Mouse (Mus musculus) MEL-GATA-1-ER (cell line): ENCODE measurements around the gene Scarb1.

Source experiments
- DNase-seq: peaks from one replicate; pipeline ENCODE4 v3.0.0-alpha.2; 2012; ENCODE audit warnings: low read depth; ENCODE audit errors: extremely low read depth

Scarb1 gene

DNA sequence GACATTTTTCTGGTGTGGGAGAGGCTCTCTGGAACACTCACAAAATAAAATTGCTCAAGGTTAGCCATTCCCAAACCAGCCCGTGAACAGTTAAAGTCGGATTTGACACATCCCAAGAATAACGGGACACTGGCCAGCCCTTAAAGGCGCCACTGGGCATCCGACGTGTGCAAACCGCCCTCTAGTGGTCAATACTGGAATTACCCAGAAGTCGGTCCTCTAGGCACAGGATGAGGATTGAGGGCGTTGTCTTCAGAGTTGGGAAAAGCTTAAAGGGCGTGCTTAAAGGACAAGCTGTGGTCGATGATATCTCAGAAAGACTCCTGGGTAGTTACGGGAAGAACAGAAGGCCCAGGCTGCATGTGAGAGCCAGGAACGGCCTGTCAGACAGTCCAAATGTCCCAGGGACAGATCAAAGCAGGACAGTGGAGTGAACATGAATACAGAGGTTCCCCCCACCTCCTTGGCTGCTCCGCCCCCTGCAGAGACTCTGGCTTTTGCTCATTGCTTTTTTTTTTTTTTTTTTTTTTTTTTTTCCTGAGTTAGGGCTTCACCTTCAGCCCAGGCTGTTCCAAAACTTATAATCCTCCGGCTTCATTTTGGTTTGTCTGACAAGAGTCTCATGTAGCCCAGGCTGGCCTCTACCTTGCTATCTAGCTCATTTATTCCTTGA, 69.2 kb downstream of the Scarb1 start:
- peak; percentile 77 for DNase-seq

DNA sequence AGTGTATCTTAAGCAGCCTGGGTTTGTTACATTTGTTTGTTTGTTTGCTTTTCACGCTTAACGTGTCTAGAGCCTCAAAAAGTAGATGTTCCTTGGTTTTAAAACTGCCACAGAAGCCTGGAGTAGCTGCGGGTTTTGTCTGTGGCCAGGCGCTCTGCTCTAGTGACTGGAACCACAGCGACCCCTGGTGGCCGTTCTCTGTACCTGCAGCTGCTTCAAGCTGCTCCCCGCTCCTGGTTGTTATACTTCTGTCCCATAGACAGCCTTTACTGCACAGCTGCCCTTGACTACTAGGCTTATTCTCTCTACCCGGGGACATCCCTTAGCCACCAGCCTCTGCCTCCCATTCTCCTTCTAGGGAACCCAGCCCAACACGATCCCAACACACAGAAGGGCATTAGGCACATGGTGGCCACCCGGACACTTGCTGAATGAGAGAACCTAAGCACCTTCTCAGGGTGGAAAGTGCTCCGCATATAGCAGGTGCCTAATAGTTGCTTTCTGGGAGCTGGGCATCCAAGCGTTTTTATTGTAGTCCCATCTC, 70.2 kb downstream of the Scarb1 start:
- peak; percentile 59 for DNase-seq

DNA sequence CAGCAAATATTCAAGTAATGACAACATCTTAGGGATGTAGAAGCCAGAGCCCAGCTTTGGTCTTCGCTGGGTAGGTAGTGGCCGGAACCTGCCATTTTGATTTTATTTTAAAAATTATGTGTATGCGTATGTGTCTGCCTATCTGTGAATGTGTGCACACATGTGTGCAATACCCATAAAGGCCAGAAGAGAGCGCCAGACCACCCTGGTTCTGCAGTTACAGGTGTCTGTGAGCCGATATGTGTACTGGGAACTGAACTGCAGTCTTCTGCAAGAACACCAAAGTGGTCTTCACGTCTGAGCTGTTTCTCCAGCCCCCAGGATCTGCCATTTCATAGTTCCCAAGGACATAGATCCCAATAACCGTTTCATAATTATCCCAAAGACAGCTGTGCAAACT, 71.1 kb downstream of the Scarb1 start:
- no peak for DNase-seq

DNA sequence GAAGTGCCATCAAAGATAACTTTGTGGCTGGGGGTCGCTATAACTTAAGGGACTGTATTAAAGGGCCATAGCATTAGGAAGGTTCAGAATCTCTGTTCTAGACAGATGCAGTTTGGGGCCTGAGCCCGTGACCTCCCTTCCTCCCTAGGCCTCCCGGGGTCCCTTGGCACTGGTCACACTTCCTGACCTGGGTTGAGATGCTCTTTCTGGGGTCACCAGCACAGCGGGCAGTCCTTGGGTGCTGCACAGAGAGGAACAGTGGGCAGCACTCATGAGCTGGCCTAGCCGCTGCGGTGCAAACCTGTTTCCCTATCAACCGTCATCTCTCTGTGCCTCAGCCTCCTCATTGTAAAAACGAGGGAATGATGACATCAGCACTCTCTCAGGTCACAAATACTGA, 71.5 kb downstream of the Scarb1 start:
- DNase-seq = no peak

DNA sequence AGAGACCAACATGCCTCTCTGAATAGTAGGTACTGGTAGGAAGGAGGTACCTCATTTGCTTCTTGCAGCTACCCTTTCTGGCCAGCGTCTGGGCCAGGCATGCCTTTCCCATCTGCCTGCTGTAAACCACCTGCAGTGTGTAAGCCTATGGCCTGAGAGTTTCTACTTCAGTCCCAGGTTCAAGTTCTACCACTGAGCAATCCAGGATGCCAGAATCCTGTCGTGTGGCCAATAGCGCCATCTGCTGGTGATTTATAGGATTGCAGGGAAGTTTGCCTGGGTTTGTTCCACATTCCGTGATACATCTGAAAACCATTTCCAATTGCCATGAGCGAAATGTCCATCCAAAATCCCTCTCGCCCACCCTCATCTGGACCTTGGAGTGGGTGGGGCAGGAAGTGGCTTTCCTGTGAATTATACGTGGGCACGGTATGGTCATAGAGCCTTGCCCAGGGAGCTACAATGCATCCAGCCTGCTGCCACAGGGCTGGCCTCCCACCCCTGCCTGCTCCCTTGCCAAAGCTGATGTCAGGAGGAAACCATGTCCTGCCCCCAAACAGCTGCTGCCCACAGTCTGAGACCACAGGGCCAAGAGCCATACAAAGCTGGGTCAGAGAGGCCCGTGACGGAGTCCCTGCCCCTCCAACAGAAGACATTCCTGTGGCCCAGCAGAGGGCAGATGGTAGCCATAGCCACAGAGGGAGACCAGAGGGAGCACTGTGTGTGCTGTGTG, 72.7 kb downstream of the Scarb1 start:
- DNase-seq = peak; percentile 55

DNA sequence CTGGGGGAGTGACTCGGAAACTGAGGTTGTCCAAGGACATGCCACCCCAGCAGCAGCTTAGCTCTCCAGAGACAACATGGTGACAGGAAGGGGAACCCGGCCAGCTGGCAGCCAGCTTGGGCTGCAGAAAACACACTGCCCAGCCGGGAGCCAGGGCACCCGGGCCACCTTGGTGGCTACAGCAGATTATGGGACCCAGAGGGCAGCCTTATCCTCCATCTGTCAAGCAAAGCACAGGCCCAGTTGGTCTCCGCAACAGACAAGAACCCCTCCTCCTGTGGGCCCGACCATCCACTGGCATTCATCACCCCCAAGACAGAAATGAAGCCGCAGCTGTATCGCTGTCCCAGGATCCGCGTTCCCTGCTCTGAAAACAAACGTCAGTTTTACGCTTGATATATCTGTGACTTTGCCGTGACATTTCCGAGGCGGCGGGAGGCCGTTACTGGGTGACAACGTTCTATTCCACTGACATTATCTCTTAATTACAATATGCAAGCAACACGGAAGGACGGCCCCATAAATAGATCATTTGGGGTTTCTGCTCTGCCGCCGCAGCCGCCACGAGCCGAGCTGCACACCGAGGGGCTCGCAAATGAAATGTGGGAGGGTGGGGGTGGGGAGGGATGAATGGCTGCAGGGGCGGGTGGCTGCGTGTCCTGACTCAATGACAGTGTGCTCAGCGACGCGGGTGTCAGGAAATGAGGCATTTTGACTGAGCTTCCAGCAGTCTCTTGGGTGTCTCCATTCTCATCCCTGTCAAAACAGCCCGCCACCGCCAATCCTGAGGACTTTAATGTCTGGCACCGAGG, 73.5 kb downstream of the Scarb1 start:
- peak; percentile 54 for DNase-seq

DNA sequence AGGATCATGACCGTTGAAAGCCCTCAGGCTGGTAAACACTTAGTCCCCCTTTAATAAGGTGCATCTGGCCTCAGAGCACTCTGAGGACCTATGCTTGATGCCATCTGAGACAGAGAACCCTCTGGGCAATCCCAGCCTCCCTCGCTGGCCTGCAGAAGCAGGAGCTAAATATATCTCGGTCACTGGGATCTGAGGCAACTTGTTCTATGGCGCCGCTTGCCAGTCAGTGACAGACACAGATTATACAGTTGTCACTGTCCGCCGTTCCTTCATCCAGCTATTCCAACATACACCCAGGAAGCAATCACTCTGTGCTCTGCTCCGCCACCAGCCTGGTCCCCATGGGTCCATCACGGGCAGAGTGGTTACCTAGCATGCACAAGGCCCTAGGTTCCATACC, 74.8 kb downstream of the Scarb1 start:
- no peak for DNase-seq

DNA sequence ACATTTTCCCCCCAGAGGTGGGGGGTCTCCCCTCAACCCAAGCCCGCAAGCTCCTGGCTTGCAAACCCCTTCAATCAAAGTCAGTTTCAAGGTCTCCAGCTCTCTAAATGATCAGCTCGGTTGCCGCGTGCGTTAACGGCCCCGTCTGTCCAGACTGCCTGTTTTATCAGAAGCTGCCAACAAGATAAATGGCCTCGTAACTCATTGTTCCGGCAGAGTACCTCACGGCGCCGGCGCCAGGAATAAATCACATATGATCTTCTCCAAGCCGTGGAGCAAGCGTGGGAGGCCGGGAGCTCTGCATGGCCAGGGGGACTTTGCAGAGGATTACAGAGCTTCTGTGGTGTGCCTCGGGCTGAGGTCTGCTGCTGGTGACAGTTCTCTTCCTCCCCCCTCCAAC, 76.2 kb downstream of the Scarb1 start:
- no peak for DNase-seq

DNA sequence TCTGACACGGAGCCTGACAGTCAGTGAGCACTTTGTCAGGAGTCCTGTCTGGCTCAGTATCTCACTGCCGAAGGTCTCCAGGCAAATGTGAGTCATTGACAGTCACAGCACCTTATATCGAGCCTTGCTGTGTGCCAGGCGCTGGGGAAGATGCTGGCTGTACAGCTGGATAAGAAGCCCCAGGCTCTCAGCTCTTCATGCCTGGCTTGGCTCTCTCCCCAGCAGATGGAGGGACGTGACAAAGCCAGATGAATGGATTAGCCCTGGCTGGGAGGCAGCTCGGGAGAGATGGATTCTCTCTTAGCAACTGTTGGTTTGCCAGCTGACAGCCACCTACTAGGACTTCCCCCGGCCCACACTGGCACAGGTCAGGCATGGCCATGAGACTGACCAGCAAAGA, 78.3 kb downstream of the Scarb1 start:
- DNase-seq = no peak

DNA sequence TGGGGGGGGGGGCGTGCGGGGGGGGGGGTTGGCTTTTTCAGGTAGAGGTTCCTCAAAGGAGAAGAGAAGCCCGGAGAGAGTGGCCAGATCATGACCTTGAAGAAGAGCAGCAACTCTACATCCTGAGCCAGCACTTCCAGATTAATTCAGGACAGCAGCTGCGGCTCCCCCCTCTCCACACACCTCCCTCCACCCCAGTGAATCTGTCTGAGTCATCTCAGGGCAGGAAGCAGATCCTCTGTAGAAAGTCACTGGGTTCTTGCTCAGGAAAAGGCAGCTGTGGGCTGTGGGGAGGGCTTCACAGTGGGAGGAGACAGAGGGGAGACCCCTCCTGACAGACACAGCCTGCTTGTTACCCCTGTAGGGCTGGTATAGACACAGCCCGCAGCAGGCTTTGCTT, 87.0 kb downstream of the Scarb1 start:
- DNase-seq = no peak

DNA sequence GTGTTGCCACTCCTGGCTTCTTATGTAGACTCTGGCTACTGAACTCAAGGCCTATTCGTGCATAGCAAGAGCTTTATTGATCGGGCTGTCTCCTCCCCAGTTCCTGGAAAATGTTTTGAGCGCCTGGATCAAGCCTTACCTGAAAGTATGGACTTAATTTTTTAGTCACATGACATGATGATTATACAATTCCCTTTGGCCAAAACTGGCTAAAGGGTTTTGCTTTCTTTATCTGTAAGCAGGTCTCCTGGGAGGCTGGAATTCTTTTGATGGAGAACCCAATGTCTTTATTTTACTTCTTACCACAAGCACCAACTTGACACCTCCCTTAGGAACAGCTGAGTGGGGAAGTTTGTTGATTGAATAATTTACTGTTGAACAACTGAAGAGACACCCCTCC, 87.4 kb downstream of the Scarb1 start:
- DNase-seq = no peak

DNA sequence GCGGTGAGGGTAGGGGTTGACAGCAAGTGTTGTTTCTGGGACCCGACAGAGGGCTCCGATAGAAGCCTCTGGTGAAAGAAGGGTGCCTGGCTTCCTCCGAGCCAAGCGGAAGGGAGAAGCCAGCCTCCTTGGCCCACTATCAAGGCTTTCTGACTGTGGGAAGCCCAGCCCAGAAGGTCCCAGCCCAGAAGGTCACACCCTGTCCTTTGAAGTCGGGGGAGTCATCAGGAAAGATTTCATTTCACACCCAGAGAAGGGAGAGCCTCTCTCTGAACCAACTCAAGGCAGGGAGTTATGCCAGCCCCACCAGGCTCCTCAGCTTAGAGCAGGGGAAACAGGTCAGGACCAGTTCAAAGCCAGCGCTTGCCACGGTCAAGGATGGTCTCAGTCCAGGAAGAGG, 88.2 kb downstream of the Scarb1 start:
- no peak for DNase-seq

DNA sequence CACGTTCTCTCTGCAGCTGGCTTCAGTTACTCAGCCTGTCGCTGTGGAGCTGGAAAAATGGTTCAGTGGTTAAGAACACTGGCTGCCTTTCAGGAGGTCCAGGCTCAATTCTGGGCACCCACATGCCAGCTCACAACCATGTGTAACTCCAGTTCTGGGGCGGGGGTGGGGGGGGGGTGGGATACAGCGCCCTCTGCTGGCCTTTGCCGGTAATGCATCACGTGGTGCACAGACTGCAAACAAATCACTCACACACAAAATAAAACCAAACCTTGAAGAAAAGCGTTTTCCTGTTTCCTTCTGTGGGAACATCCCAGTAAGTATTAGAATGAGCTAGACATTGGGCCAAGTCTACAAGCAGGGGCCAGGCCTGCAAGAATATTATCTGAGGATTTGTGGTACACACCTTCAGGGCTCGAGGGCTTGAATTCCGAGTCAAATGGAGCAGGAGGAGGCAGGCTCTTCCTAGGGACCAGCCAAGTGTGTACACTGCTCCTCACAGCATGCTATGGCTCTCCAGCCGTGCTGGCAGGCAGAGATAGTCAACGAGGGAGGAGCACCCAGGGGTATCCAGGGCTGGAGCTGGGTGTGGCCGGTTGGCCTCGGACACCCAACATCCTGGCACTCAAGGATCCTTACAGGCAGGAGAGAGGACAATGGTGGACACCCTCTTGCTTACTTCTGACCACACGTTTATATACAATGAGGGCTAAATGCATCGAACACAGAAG, 88.8 kb downstream of the Scarb1 start:
- DNase-seq = no peak

DNA sequence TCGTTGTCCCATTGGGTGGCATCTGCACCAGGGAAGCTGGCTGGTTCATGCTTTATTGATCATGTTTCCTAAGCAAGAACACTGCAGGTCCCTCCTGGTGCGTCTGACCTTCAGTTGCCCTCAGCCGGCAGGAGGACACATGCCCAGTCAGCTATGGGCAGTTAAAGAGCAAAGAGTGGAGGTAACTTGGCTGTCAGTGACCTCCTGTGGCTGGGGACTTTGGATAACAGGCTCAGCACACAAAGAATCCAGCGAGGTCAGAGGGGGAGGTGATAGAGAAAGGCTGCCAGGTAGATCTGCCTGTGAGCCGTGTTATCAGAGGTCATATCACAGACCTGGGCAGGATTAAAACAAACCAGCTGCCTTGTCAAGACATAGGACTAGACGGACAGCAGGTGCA, 91.7 kb downstream of the Scarb1 start:
- DNase-seq = no peak

DNA sequence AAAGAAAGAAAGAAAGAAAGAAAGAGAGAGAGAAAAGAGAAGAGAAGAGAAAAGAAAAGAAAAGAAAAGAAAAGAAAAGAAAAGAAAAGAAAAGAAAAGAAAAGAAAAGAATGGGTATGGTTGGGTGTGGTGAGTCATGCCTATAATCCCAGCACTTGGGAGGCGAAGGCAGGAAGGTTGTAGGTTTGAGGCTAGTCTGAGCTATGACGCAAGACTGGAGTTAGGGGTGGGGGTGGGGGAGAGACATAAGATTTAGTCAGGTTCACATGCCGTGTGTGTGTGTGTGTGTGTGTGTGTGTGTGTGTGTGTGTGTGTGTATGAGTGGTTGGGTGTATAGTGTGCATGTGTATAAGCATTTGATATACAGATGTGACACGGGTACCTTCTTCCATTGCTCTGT, 94.2 kb downstream of the Scarb1 start:
- no peak for DNase-seq

DNA sequence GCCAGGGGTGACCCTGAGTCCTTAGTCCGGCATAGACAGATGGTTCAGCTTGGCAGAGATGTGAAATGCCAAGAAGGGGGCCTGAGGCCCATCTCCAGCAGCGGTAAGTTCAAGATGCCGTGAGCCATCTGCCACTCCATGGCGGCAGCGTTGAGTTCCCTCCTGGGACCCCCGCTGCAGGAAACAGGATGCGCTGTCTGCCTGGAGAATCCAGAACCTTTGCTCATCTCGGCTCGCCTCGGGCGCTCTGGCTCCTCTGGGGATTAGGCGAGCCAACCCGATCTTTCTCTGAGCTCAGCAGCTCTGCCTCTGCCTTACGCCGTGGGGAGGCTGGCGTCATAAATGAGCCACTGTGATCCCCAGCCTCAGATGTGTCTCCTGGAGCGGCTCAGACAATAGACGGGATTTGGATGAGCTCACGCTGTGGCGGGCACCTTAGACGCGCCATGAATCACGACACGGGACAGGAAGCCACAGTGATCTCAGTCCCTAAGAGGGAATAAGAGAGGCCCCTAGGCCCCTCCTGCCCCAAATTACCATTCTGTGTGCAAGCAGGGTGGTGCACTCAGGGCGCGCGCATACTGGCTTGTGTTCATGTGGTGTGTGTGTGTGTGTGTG, 95.3 kb downstream of the Scarb1 start:
- DNase-seq = no peak

DNA sequence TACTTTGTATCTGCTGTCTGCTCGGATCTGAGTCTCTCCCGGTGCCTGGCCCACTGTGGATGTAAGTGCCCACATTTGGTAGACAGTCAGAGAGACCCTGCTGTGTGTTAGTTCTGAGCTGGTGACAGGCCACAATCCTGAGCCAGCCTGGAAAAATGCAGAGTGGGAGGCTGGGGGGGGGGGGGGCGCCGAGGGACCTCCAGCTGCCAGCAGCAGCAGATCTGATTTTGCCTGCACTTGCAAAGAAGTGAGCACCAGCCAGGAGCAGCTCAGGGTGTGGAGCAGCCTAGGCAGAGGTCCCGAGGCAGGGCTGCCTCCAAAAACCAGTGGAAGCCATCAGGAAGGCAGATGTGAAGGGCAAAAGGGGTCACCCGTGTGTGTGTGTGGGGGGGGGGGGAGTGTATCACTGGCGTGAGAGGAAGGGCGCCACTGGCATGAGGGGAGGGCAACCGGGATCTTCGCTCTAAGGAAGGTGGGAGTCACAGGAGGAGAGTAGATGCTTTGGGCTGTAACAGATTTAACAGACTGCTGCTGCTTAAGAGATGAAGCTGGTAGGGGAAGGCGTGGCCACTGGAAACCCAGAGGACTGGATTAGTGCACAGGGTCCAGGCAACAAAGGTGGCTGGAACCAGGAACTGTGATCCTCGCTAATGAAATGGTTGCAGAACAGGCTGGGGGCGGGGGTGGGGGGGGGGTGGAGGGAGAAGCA, 95.9 kb downstream of the Scarb1 start:
- no peak for DNase-seq

DNA sequence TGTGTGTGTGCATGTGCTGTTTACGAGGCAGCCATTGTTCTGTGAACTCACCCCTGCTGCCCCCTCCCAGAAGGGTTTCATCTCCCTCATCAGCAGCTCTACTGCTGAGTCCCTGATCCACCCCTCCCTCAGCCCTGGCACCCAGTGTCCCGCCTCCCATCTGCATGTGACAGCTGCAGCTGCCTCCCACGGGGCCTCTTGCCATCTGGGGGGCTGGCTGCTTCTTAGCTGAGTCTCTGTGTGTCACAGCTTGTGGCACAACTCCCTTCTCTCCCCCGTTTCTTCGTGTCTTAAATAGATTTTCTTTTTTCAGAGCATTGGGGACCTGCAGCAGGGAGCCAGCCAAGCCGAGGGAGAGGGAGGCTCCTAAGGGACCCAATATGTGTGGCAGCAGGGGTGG, 97.0 kb downstream of the Scarb1 start:
- no peak for DNase-seq

DNA sequence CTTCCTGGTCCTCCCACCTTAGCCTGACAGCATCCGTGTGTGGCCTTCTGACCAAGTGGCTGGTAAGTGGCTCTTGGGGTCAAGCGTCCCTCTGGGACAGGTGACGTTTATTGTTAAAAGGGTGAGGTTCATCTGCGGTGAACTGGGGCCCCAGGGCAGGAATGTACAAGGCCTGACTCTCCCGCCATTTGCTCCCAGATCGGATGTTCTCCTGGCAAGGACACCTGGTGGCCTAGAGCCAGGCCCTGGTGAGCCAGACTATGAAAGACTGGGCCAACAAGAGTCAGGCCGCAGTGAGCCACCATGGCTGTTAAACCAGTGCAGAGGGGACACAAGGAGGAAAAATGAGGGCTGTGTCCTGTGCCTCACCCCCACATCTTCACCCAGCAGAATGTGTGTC, 98.8 kb downstream of the Scarb1 start:
- no peak for DNase-seq

DNA sequence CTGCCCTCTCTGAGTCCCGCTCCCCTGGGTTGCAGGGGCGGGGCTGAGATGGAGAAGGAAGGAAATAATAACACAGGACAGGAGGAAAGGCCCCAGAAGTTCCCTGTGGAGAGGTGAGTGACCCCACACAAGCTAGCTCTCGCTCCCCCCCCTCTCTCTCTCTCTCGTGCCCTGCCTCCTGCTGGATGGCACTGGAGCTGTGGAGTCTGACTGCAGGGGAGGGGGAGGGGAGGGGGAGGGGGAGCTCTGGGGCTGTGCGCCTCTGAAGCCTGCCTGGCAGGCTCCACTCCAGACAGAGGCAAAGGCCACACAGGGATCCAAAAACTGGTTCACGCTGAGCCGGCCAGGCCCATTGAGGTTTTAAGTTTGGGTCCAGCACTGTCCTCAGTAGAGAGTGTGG, 99.3 kb downstream of the Scarb1 start:
- DNase-seq = no peak
